Mouse (Mus musculus) v-Abl transformed pro-B cells (cell line): ENCODE data around the gene Fam19a1.

Source experiments
- in situ Hi-C, 2 experiments: fragments of 400-800 bp; cut with MboI; formaldehyde crosslinking; loops; one replicate each; pipeline ENCODE4 v1.15.1; 2025; ENCODE audit not compliant: unreplicated experiment in 2 of 2

Fam19a1 gene

GRCm38 (mm10) chr6:96252001-96252400 is 139.0 kb downstream of the Fam19a1 start:
- in situ Hi-C loops = no loop called here

- in situ Hi-C loops = no loop called here
Observed at GRCm38 (mm10) chr6:96254815-96255214, 141.9 kb downstream of the Fam19a1 start.

- in situ Hi-C loops = no loop called here
Observed at GRCm38 (mm10) chr6:96258651-96259050, 145.7 kb downstream of the Fam19a1 start.

GRCm38 (mm10) chr6:96266456-96266855 is 153.5 kb downstream of the Fam19a1 start:
- in situ Hi-C loops = no loop called here

GRCm38 (mm10) chr6:96268788-96269187 is 155.8 kb downstream of the Fam19a1 start:
- in situ Hi-C loops = no loop called here

- in situ Hi-C loops = no loop called here
Observed at GRCm38 (mm10) chr6:96270436-96270835, 157.5 kb downstream of the Fam19a1 start.

- in situ Hi-C loops = no loop called here
Observed at GRCm38 (mm10) chr6:96283731-96284130, 170.8 kb downstream of the Fam19a1 start.

- in situ Hi-C loops = no loop called here
Observed at GRCm38 (mm10) chr6:96284590-96284989, 171.6 kb downstream of the Fam19a1 start.

GRCm38 (mm10) chr6:96286276-96286675 is 173.3 kb downstream of the Fam19a1 start:
- in situ Hi-C loops = no loop called here

GRCm38 (mm10) chr6:96287377-96287776 is 174.4 kb downstream of the Fam19a1 start:
- in situ Hi-C loops = no loop called here

- in situ Hi-C loops = no loop called here
Observed at GRCm38 (mm10) chr6:96289672-96290071, 176.7 kb downstream of the Fam19a1 start.

GRCm38 (mm10) chr6:96347491-96347890 is 234.5 kb downstream of the Fam19a1 start:
- in situ Hi-C loops = no loop called here

- in situ Hi-C loops = no loop called here
Observed at GRCm38 (mm10) chr6:96349446-96350025, 236.6 kb downstream of the Fam19a1 start.

- in situ Hi-C loops = no loop called here
Observed at GRCm38 (mm10) chr6:96369544-96369943, 256.6 kb downstream of the Fam19a1 start.

GRCm38 (mm10) chr6:96372848-96373247 is 259.9 kb downstream of the Fam19a1 start:
- in situ Hi-C loops = no loop called here

GRCm38 (mm10) chr6:96373274-96373673 is 260.3 kb downstream of the Fam19a1 start:
- in situ Hi-C loops = no loop called here

GRCm38 (mm10) chr6:96376773-96377172 is 263.8 kb downstream of the Fam19a1 start:
- in situ Hi-C loops = no loop called here

GRCm38 (mm10) chr6:96379229-96379628 is 266.3 kb downstream of the Fam19a1 start:
- in situ Hi-C loops = no loop called here

GRCm38 (mm10) chr6:96384441-96384840 is 271.5 kb downstream of the Fam19a1 start:
- in situ Hi-C loops = no loop called here

- in situ Hi-C loops = no loop called here
Observed at GRCm38 (mm10) chr6:96418866-96419265, 305.9 kb downstream of the Fam19a1 start.

- in situ Hi-C loops = no loop called here
Observed at GRCm38 (mm10) chr6:96419704-96420382, 306.9 kb downstream of the Fam19a1 start.

GRCm38 (mm10) chr6:96420515-96420914 is 307.6 kb downstream of the Fam19a1 start:
- in situ Hi-C loops = no loop called here
